Mouse (Mus musculus) lung, embryonic 14.5 days (tissue): ENCODE measurements around the gene Ndrg4. TPM values are rescaled to one million over a fixed set of nuclear protein-coding genes. Genes with fewer than 3 reads are reported as not detected.
A peak's percentile ranks its signal among the peaks of the same experiment; 100 is the strongest.

Source experiments
- ATAC-seq: fragments of 200-750 bp; cut with Nextera tagmentation; 2 replicates; pipeline ENCODE4 v1.8.0; 2017; ENCODE audit warnings: mild to moderate bottlenecking, moderate TSS enrichment, moderate library complexity; ENCODE audit not compliant: insufficient read depth
- DNase-seq: peaks from one replicate; pipeline ENCODE4 v3.0.0-alpha.2; 2015
- H3K27ac ChIP-seq: fragments of 300-500 bp; sonication (generic); 2 replicates; pipeline ENCODE4 v1.5.1; 2014; ENCODE audit warnings: low read depth, mild to moderate bottlenecking, moderate library complexity
- H3K27me3 ChIP-seq: fragments of 300-500 bp; sonication (generic); 2 replicates; pipeline ENCODE4 v1.6.1; 2014; ENCODE audit warnings: low read length, control low read depth; ENCODE audit not compliant: insufficient read depth
- H3K36me3 ChIP-seq: fragments of 300-500 bp; sonication (generic); 2 replicates; pipeline ENCODE4 v1.6.1; 2014; ENCODE audit warnings: control low read depth; ENCODE audit not compliant: insufficient read depth
- H3K4me1 ChIP-seq: fragments of 300-500 bp; sonication (generic); 2 replicates; pipeline ENCODE4 v1.6.1; 2014; ENCODE audit warnings: antibody characterized with exemption, control low read depth; ENCODE audit not compliant: insufficient read depth
- H3K4me2 ChIP-seq: fragments of 300-500 bp; sonication (generic); 2 replicates; pipeline ENCODE4 v1.6.1; 2014; ENCODE audit warnings: mild to moderate bottlenecking
- H3K4me3 ChIP-seq: fragments of 300-500 bp; sonication (generic); 2 replicates; pipeline ENCODE4 v1.5.1; 2014; ENCODE audit warnings: low read depth, low read length
- H3K9ac ChIP-seq: fragments of 300-500 bp; sonication (generic); 2 replicates; pipeline ENCODE4 v1.6.1; 2014
- H3K9me3 ChIP-seq: fragments of 300-500 bp; sonication (generic); 2 replicates; pipeline ENCODE4 v1.6.1; 2016; ENCODE audit warnings: low read depth, low read length, control low read depth
- CTCF ChIP-seq: IDR thresholded peaks from 2 replicates; pipeline ENCODE4 v1.5.1; 2016; ENCODE audit warnings: antibody characterized with exemption, low read depth
- WGBS: fragments of 180-500 bp; shearing (Covaris S2); extraction: QIAGEN DNeasy Blood & Tissue Kit; methylation state at CpG from one replicate; pipeline ENCODE4 v1.1.7; 2014; 5-methylcytosine and 5-hydroxymethylcytosine counted together
- polyA plus RNA-seq: library from polyadenylated mRNA; unstranded; fragments of >200 nt; fragmentation: Nextera tagmentation; extraction: Ambion mirVana; gene quantifications from 2 replicates; pipeline ENCODE4 v1.2.1, GENCODE M21; 2014

Ndrg4 gene
- polyA plus RNA-seq, 1 experiment from 2014 or later, result 11.4 TPM

GRCm38 (mm10) chr8:95655831-95656230, 20.9 kb upstream of the Ndrg4 start:
- Histone ChIP-seq H3K27ac (no peak overlapping the region), H3K9ac (no peak overlapping the region), H3K4me2 (no peak overlapping the region), H3K36me3 (no peaks in the 10 kb centered on the region), H3K4me3 (no peak overlapping the region), H3K4me1 (no peaks in the 10 kb centered on the region), H3K27me3 (no peaks in the 10 kb centered on the region), H3K9me3 (no peaks in the 10 kb centered on the region)
- TF ChIP-seq CTCF, result no peak
- 42% methylated on average over 7 of the region's 7 CpGs for WGBS
- peak; percentile 54 for DNase-seq
- no peak for ATAC-seq

- no peak overlapping the region for H3K27ac ChIP-seq
- no peaks in the 10 kb centered on the region for H3K27me3 ChIP-seq
- DNase-seq, result no peak
- ATAC-seq, result no peak
- 46% methylated on average over 5 of the region's 5 CpGs for WGBS
- H3K4me2 ChIP-seq, result no peak overlapping the region
- TF ChIP-seq CTCF, result no peak
- H3K9me3 ChIP-seq, result no peaks in the 10 kb centered on the region
- no peak overlapping the region for H3K9ac ChIP-seq
- no peaks in the 10 kb centered on the region for H3K36me3 ChIP-seq
- no peak overlapping the region for H3K4me3 ChIP-seq
- H3K4me1 ChIP-seq, result no peaks in the 10 kb centered on the region
Measured at GRCm38 (mm10) chr8:95656316-95657002, 20.3 kb upstream of the Ndrg4 start.

- no peak overlapping the region for H3K4me2 ChIP-seq
- no peak for ATAC-seq
- no peak overlapping the region for H3K4me3 ChIP-seq
- TF ChIP-seq CTCF, result no peak
- H3K27ac ChIP-seq, result no peak overlapping the region
- H3K27me3 ChIP-seq, result no peaks in the 10 kb centered on the region
- DNase-seq, result no peak
- H3K36me3 ChIP-seq, result no peaks in the 10 kb centered on the region
- no peak overlapping the region for H3K9ac ChIP-seq
- no peaks in the 10 kb centered on the region for H3K4me1 ChIP-seq
- 52% methylated on average over 2 of the region's 2 CpGs for WGBS
- no peaks in the 10 kb centered on the region for H3K9me3 ChIP-seq
Measured at GRCm38 (mm10) chr8:95657523-95657922, 19.3 kb upstream of the Ndrg4 start.

- no peaks in the 10 kb centered on the region for H3K9me3 ChIP-seq
- no peaks in the 10 kb centered on the region for H3K27me3 ChIP-seq
- H3K9ac ChIP-seq, result no peak overlapping the region
- WGBS, result 78% methylated on average over 6 of the region's 6 CpGs
- H3K4me1 ChIP-seq, result no peaks in the 10 kb centered on the region
- no peak for TF ChIP-seq CTCF
- DNase-seq (no peak), ATAC-seq (no peak)
- no peak overlapping the region for H3K4me3 ChIP-seq
- no peaks in the 10 kb centered on the region for H3K36me3 ChIP-seq
- no peak overlapping the region for H3K27ac ChIP-seq
- H3K4me2 ChIP-seq, result no peak overlapping the region
Measured at GRCm38 (mm10) chr8:95660334-95660882, 16.4 kb upstream of the Ndrg4 start.

GRCm38 (mm10) chr8:95661085-95661484, 15.7 kb upstream of the Ndrg4 start:
- DNase-seq (no peak), ATAC-seq (no peak)
- Histone ChIP-seq H3K4me1 (no peaks in the 10 kb centered on the region), H3K27me3 (no peaks in the 10 kb centered on the region), H3K27ac (no peak overlapping the region), H3K4me2 (no peak overlapping the region), H3K4me3 (no peak overlapping the region), H3K36me3 (no peaks in the 10 kb centered on the region), H3K9me3 (no peaks in the 10 kb centered on the region), H3K9ac (no peak overlapping the region)
- 73% methylated on average over 8 of the region's 8 CpGs for WGBS
- TF ChIP-seq CTCF, result no peak

GRCm38 (mm10) chr8:95661575-95661974, 15.2 kb upstream of the Ndrg4 start:
- Histone ChIP-seq H3K4me1 (no peaks in the 10 kb centered on the region), H3K9me3 (no peaks in the 10 kb centered on the region), H3K4me3 (no peak overlapping the region), H3K9ac (no peak overlapping the region), H3K36me3 (no peaks in the 10 kb centered on the region), H3K4me2 (no peak overlapping the region), H3K27me3 (no peaks in the 10 kb centered on the region), H3K27ac (no peak overlapping the region)
- WGBS, result 88% methylated on average over 6 of the region's 6 CpGs
- TF ChIP-seq CTCF, result no peak
- DNase-seq, result no peak
- ATAC-seq, result no peak

- H3K27ac ChIP-seq, result no peak overlapping the region
- no peaks in the 10 kb centered on the region for H3K36me3 ChIP-seq
- no peak overlapping the region for H3K4me3 ChIP-seq
- H3K4me1 ChIP-seq, result no peaks in the 10 kb centered on the region
- no peaks in the 10 kb centered on the region for H3K9me3 ChIP-seq
- no peak overlapping the region for H3K4me2 ChIP-seq
- ATAC-seq, result no peak
- no peaks in the 10 kb centered on the region for H3K27me3 ChIP-seq
- 58% methylated on average over 7 of the region's 7 CpGs for WGBS
- H3K9ac ChIP-seq, result no peak overlapping the region
- no peak for DNase-seq
- no peak for TF ChIP-seq CTCF
Measured at GRCm38 (mm10) chr8:95662885-95663598, 13.7 kb upstream of the Ndrg4 start.
